Mouse (Mus musculus): ENCODE data around the gene Olfr272. TPM values are rescaled to one million over a fixed set of nuclear protein-coding genes. Genes with fewer than 3 reads are reported as not detected.

The Olfr272 gene
- not detected for polyA plus RNA-seq (2014; fragmentation: Illumina TruSeq; extraction: RNeasy Lipid Tissue Mini Kit (QIAGEN cat#74804); ENCODE audit: low read depth, low replicate concordance)

DNA sequence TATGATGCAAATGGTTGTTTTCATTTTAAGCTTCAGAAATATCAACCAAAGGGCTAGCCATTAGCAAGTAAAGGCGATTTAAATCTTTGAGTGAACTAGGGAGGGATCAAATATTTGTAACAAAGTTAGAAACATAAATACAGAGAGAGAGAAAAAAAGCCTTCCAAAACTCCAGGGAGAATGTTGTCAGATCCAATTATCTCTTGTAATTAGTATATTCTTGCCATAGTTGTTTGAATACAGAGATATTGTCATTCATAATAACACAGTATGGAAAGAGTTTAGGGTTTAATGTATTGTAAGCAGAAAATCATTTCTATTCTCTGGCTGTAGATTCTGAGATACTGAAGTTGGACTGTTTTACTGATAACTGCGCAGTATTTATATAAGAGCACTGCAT lies at the start of gene Olfr272:
TSS of gene Olfr272 (minus strand) at position 101 of the 400 bp plus-strand sequence.

DNA sequence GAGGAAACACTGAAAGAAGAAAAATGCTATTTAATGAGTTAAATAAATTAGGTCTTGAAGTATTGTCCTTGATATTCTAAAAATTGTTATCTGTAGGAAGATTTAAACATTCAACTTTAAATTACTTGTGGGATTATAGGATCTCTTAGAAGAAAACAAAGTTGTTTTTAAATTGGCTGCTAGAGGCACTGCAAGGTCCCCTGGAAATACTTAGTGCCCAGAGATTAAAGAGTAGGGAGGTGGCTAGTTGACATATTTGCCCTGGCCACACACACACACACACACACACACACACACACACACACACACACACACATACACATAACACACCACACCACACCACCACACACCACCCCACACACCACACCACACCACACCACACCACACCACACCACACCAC lies 45.3 kb upstream of the Olfr272 start, which contains the start of gene Olfr270:
TSS of gene Olfr270 (plus strand) at position 301 of the 400 bp plus-strand sequence.

Other genes starting within 250 kb of the Olfr272 start
- gene Olfr275, start 104.6 kb downstream of the Olfr272 start, polyA plus RNA-seq (2014; fragmentation: Illumina TruSeq; extraction: RNeasy Lipid Tissue Mini Kit (QIAGEN cat#74804); ENCODE audit: low read depth, low replicate concordance): not detected
- gene Olfr273, start 59.9 kb downstream of the Olfr272 start, polyA plus RNA-seq (2014; fragmentation: Illumina TruSeq; extraction: RNeasy Lipid Tissue Mini Kit (QIAGEN cat#74804); ENCODE audit: low read depth, low replicate concordance): not detected
- not detected for gene Olfr270, start 45.4 kb upstream of the Olfr272 start, polyA plus RNA-seq (2014; fragmentation: Illumina TruSeq; extraction: RNeasy Lipid Tissue Mini Kit (QIAGEN cat#74804); ENCODE audit: low read depth, low replicate concordance)
- not detected for gene Nipsnap3a, start 70.1 kb upstream of the Olfr272 start, polyA plus RNA-seq (2014; fragmentation: Illumina TruSeq; extraction: RNeasy Lipid Tissue Mini Kit (QIAGEN cat#74804); ENCODE audit: low read depth, low replicate concordance)
- gene Nipsnap3b, start 92.7 kb upstream of the Olfr272 start, polyA plus RNA-seq (2014; fragmentation: Illumina TruSeq; extraction: RNeasy Lipid Tissue Mini Kit (QIAGEN cat#74804); ENCODE audit: low read depth, low replicate concordance): 78.5 TPM
- gene Abca1, start 240.7 kb upstream of the Olfr272 start, polyA plus RNA-seq (2014; fragmentation: Illumina TruSeq; extraction: RNeasy Lipid Tissue Mini Kit (QIAGEN cat#74804); ENCODE audit: low read depth, low replicate concordance): 18.6 TPM